Mouse (Mus musculus) testis, adult 2 months (tissue): ENCODE results near the gene Ell. TPM values are rescaled to one million over a fixed set of nuclear protein-coding genes. Genes with fewer than 3 reads are reported as not detected.

Experiments
- H3K27ac ChIP-seq: fragments of 200-500 bp; 2 replicates; pipeline ENCODE4 v1.5.1; 2012; ENCODE audit warnings: low read depth, low read length; ENCODE audit not compliant: control insufficient read depth, insufficient read depth
- H3K27me3 ChIP-seq: fragments of 200-500 bp; 2 replicates; pipeline ENCODE4 v1.6.1; 2012; ENCODE audit warnings: mild to moderate bottlenecking, low read length, moderate library complexity; ENCODE audit not compliant: control insufficient read depth, insufficient read depth
- H3K36me3 ChIP-seq: fragments of 200-500 bp; 2 replicates; pipeline ENCODE4 v1.6.1; 2012; ENCODE audit warnings: mild to moderate bottlenecking, low read length; ENCODE audit not compliant: control insufficient read depth, insufficient read depth
- H3K4me1 ChIP-seq: fragments of 200-500 bp; 2 replicates; pipeline ENCODE4 v1.6.1; 2012; ENCODE audit warnings: low read length; ENCODE audit not compliant: control insufficient read depth, insufficient read depth
- H3K4me3 ChIP-seq: fragments of 200-500 bp; 2 replicates; pipeline ENCODE4 v1.5.1; 2012; ENCODE audit warnings: low read depth, mild to moderate bottlenecking, low read length, moderate library complexity, mixed read lengths; ENCODE audit not compliant: control insufficient read depth
- CTCF ChIP-seq: fragments of 200-500 bp; IDR thresholded peaks from 2 replicates; pipeline ENCODE4 v1.5.1; 2012; ENCODE audit warnings: low read depth, mild to moderate bottlenecking, inconsistent platforms, low read length, moderate library complexity; ENCODE audit not compliant: control insufficient read depth, insufficient read depth, insufficient replicate concordance
- POLR2A ChIP-seq: fragments of 200-500 bp; IDR thresholded peaks from 2 replicates; pipeline ENCODE4 v1.6.1; 2012; ENCODE audit warnings: low read depth, mild to moderate bottlenecking, inconsistent platforms, low read length, moderate library complexity; ENCODE audit not compliant: control insufficient read depth
- polyA plus RNA-seq: library from polyadenylated mRNA; depleted of rRNA; stranded (reverse); fragments of >200 nt; gene quantifications from 2 replicates; pipeline ENCODE4 v1.2.3, GENCODE M21; 2012

The Ell gene
- polyA plus RNA-seq, 1 experiment: 42.5 TPM

- H3K4me3 ChIP-seq: no peak overlapping the region
- H3K27ac ChIP-seq: peak overlapping the region; percentile 77
- no peaks in the 10 kb centered on the region for H3K36me3 ChIP-seq
- H3K27me3 ChIP-seq: no peaks in the 10 kb centered on the region
- peaks cover 14% of the 10 kb centered on the region for H3K4me1 ChIP-seq
- no peak for TF ChIP-seq POLR2A
Measured at GRCm38 (mm10) chr8:70561809-70562535, 22.7 kb downstream of the Ell start.

DNA sequence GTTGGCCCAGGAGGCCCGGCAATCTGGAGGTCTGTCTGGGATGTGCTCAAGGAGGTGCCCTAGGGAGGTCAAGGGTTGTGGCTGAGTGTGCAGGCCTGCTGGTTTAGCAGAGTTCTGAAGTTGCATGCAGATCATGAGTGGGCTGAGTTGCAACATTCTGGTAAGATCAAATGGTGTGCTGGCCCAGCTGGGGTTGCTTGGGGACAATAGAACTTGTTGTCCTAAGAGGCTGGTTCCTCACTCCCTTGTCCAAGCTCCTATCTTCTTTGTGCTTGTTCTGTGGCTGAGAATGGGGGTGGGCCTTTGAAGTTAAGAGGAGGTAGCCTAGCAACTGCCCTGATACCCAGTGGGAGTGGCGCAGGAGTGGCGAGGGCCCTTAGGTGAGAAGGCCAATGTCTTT, 23.5 kb downstream of the Ell start:
- Histone ChIP-seq H3K27ac (peak overlapping the region; percentile 27; the same call in 1 of the 2 replicates), H3K4me3 (no peak overlapping the region), H3K27me3 (no peaks in the 10 kb centered on the region), H3K4me1 (peaks cover 14% of the 10 kb centered on the region), H3K36me3 (no peaks in the 10 kb centered on the region)
- no peak for TF ChIP-seq POLR2A
- no peak for TF ChIP-seq CTCF

- Histone ChIP-seq H3K36me3 (no peaks in the 10 kb centered on the region), H3K27ac (no peak overlapping the region), H3K4me1 (peaks cover 14% of the 10 kb centered on the region), H3K4me3 (no peak overlapping the region), H3K27me3 (no peaks in the 10 kb centered on the region)
- TF ChIP-seq POLR2A: no peak
- no peak for TF ChIP-seq CTCF
Measured at GRCm38 (mm10) chr8:70563763-70564387, 24.6 kb downstream of the Ell start.

DNA sequence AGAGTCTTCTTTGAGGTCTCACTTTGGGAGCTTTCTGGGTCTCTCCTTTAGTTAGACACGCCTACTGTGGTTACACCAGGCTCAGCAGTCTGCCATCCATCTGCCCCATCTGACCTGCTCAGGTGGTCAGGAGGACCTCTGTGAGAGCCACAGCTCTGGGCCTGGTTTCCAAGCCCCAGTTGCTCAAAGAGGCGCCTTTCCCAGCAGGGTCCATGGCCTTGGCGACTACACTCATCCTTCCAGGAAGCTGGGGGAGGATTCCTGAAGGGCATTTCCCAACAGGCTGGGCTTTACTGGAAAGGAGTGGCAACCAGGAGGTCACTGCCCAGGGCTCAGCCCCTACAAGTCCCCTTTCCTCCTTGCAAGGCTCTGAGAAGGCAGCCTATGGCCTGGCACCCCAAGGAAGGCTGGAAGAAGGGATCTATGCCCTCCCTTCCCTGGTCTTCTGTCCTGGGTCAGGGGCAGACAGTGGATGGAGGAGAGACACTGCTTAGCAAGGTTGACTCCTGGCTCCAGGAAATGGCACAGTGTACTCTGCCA, 25.5 kb downstream of the Ell start:
- peak overlapping the region; percentile 29; the same call in 1 of the 2 replicates for H3K27ac ChIP-seq
- TF ChIP-seq POLR2A (no peak), CTCF (no peak)
- peaks cover 12% of the 10 kb centered on the region for H3K4me1 ChIP-seq
- H3K27me3 ChIP-seq: no peaks in the 10 kb centered on the region
- no peak overlapping the region for H3K4me3 ChIP-seq
- H3K36me3 ChIP-seq: no peaks in the 10 kb centered on the region

DNA sequence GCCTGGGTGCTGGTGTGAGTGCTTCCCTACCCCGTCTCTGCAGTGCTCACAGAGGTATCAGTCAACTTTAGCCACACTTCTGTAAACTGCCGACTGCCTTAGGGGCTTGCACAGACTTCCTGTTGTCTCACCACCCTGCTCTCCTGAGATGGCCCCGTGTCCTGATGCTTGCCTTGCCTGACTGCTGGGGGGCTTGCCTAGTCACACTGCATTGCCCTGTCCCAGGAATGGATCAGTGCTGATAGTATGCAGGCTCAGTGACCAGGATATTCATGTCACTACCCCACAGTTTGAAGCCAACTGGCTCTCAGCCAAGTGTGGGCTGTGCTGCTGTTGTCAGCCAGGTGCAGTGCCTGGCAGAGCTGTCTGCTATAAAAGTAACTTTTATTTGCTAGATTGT, 26.3 kb downstream of the Ell start:
- Histone ChIP-seq H3K27ac (no peak overlapping the region), H3K4me1 (peaks cover 11% of the 10 kb centered on the region), H3K4me3 (no peak overlapping the region), H3K36me3 (no peaks in the 10 kb centered on the region), H3K27me3 (no peaks in the 10 kb centered on the region)
- TF ChIP-seq POLR2A (no peak), CTCF (no peak)

DNA sequence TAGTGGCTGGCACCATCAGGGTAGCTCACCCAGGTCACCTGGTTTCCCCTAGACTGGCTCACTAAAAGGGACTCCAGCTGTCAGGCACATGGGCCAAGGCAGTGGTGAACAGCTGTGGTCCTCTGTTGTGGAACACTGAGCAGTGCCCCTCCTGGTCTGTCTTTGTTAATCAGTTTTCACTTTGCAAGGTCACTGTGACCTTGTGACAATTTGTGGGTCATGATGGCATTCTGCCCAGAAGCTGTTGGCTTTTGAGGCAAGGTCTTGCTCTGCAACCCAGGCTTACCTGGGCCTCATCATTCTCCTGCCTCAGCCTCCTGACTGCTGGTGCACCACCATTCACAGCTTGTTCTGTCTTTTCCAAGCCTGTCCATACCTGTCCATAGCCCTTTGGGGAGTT, 31.1 kb downstream of the Ell start:
- H3K27me3 ChIP-seq: no peaks in the 10 kb centered on the region
- H3K36me3 ChIP-seq: no peaks in the 10 kb centered on the region
- H3K27ac ChIP-seq: no peak overlapping the region
- peaks cover 3% of the 10 kb centered on the region for H3K4me1 ChIP-seq
- TF ChIP-seq CTCF (no peak), POLR2A (no peak)
- H3K4me3 ChIP-seq: no peak overlapping the region

- no peaks in the 10 kb centered on the region for H3K36me3 ChIP-seq
- TF ChIP-seq CTCF: no peak
- TF ChIP-seq POLR2A: no peak
- no peak overlapping the region for H3K27ac ChIP-seq
- H3K27me3 ChIP-seq: no peaks in the 10 kb centered on the region
- no peak overlapping the region for H3K4me3 ChIP-seq
- no peaks in the 10 kb centered on the region; the same call in 1 of the 2 replicates for H3K4me1 ChIP-seq
Measured at GRCm38 (mm10) chr8:70570990-70571389, 31.7 kb downstream of the Ell start.
